Mouse (Mus musculus) brain, embryonic 14.5 days (tissue): ENCODE measurements around the gene Mccc2. TPM values are rescaled to one million over a fixed set of nuclear protein-coding genes. Genes with fewer than 3 reads are reported as not detected.

Experiments used
- DNase-seq: peaks from one replicate; pipeline ENCODE4 v3.0.0-alpha.2; 2011; ENCODE audit warnings: low read depth
- CTCF ChIP-seq: fragments of 200-500 bp; IDR thresholded peaks from 2 replicates; pipeline ENCODE4 v1.5.1; 2012; ENCODE audit warnings: inconsistent platforms, mild to moderate bottlenecking, moderate library complexity, borderline replicate concordance; ENCODE audit not compliant: insufficient read depth, insufficient read length; ENCODE audit errors: extremely low read depth
- POLR2A ChIP-seq: fragments of 200-500 bp; IDR thresholded peaks from 2 replicates; pipeline ENCODE4 v1.6.1; 2012; ENCODE audit warnings: mild to moderate bottlenecking, inconsistent platforms, borderline replicate concordance; ENCODE audit not compliant: poor library complexity, insufficient read depth, insufficient read length, severe bottlenecking; ENCODE audit errors: extremely low read depth
- polyA plus RNA-seq: library from polyadenylated mRNA; depleted of rRNA; stranded (reverse); fragments of >200 nt; gene quantifications from 2 replicates; pipeline ENCODE4 v1.2.3, GENCODE M21; 2012

Gene Mccc2
- polyA plus RNA-seq, 1 experiment: 15.2 TPM

DNA sequence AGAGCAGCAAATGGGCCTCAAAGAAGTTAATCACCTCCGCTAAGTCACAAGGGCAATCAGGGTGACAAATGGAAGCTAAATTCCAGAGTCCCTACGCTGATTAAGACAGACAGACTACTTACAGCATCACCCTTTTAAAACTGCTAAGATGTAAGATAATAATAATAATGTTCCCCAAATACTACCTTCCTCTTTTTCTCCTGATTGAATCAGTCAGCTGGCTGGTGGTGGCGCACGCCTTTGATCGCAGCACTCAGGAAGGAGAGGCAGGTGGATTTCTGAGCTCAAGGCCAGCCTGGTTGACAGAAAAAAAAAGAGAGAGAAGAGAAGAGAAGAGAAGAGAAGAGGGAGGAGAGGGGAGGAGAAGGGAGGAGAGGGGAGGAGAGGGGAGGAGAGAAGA is 45.4 kb downstream of the Mccc2 start:
- no peak for TF ChIP-seq POLR2A
- TF ChIP-seq CTCF: no peak
- DNase-seq: no peak

DNA sequence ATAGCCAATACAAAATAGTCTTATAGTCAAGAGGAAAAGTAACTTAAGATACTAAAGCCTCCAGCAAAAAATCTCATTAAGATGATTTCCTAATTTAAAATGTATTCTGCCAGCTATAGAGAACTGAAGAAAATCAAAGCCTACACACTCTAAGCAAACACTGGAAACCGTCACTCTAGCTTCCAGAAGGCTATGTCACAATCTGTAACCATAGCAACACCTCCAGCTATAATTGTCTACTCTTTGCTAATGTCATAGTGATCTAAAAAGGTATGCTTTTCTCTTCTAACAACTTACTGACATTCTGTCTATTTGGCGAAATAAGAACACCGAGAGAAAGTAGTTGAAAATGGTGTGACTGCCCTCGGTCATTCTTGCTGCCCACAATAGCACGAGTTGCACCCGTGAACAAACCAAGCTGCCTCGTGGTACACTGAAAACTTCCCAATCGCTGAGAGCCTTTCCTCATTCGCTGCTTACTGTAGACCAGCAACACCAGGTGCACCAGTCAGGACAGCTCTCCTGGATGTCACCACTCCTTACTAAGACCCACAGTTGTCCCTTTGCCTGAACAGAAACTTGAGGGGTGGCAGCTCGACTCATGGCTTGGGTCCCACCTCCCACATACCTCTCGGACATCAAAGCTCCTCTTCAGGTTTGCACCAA is 48.3 kb downstream of the Mccc2 start:
- peak; percentile 65 for DNase-seq
- TF ChIP-seq POLR2A (no peak), CTCF (no peak)

DNA sequence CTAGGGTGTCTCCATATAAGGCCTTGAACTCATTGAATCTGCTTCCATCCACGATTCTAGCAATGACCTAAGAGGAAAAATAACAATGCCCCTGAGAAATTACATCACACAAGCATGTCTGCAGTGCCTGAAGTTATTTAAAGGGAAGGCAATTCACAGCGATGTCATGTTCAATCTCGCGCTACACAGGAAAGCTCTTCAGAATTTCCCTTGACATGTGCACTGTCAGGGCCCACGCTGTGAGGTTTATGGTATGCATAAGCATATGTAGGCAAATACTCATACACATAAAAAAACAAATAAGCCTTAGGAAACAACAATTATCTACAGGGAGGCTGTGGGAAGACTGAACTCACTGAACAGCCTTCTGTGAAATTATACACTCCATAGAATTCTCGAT is 51.6 kb downstream of the Mccc2 start:
- DNase-seq: peak; percentile 31
- no peak for TF ChIP-seq POLR2A
- no peak for TF ChIP-seq CTCF

DNA sequence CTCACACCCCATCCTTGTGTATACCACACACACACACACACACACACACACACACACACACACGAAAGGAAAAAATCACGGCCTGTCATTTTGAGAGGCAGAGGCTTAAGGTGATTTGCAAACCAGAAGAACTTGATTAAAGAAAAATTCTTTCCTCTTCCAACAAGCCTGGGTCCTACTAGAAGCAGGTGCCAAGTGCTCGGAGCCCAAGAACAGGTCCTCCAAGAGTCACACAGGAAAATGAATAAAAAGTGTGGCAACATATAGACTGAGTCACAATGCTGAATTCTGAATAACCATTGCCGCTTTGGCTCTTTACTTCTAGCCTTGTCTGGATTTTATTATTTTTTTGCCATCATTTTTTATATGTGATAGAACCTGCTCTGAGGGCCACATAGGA is 53.8 kb downstream of the Mccc2 start:
- TF ChIP-seq POLR2A (no peak), CTCF (no peak)
- no peak for DNase-seq

DNA sequence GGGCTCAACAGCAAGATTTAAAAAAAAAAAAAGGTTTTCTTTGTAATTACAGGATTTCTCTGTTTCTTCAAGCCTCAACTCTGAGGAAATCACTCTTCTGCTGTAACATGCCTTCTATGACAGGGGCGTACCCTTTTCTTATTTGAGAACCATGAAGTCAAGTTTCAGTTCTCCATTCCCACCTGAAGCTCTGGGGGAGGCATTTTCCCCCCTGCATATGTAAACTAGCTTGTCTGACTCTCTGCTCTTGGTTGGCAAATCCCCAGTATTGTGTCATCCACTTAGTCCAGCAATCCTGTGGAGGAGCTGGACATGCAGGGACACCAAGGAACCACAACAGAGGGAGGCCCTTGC is 59.9 kb downstream of the Mccc2 start:
- no peak for DNase-seq
- no peak for TF ChIP-seq POLR2A
- no peak for TF ChIP-seq CTCF

DNA sequence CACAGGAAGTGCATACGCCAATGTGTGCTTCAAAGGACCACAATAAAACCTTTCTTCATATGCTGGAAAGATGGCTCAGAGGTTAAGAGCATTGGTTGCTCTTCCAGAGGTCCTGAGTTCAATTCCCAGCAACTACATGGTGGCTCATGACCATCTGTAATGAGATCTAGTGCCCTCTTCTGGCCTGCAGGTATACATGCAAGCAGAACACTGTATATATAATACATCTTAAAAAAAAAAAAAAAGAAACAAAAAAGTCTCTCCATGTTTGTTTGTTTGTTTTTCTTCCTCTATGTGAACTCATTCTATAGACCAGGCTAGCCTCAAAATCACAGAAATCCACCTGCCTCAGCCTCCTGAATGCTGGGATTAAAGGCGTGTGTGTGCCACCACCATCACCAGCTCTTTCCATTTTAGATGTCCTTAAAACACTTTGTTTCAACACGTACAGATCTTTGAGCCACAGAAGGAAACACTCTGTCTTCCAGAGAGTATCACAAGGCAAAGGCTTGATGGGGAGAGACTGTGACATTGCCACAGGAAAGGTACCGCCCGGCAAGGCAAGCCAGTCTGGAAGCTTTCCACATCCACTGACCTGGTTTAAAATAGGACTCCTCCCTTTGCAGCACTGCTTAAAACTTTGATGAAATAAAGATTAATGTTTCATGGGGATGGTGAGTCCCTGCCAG is 60.4 kb downstream of the Mccc2 start:
- DNase-seq: no peak
- TF ChIP-seq CTCF: no peak
- no peak for TF ChIP-seq POLR2A

- no peak for TF ChIP-seq CTCF
- TF ChIP-seq POLR2A: no peak
- no peak for DNase-seq
These were observed 68.0 kb downstream of the Mccc2 start for GRCm38 (mm10) chr13:99947417-99947816.

DNA sequence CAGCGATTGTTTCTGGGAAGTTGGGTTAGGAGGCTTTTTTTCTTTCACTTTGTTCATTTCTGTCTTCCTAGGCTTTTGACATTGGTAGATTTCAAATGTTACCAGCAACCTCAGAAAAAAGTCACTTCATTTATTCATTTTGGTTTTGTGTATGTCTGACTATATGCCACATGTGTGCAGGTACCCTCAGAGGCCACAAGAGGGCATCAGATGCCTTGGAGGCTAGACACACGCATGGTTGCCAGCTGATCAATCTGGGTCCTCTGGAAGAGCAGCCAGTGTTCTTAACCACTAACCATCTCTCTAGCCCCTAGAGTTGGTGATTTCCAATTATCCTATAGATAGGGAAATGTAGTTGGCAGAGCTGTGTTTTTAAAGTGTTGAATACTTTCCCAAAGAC is 71.9 kb downstream of the Mccc2 start:
- DNase-seq: no peak
- peak; percentile 15; the same call in 1 of the 2 replicates for TF ChIP-seq CTCF
- TF ChIP-seq POLR2A: no peak

DNA sequence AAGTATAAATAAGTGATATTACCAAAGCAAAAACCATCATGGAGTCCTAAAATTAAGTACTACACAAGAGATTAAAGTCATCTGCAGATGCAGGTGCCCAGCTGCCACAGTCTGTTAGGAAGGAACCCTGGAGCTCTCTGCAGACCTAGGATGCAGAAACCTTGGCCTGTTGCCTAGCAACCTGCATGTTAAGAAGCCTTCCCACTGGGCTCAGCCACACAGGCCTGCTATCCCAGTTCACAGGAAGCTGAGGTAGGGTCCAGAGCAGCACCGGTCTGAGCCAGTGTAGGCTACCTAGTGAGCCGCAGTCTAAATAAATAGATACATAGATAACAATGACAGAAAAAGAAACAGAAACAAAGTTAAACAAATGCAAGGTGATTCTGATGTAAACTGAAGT is 74.8 kb downstream of the Mccc2 start:
- DNase-seq: peak; percentile 93
- TF ChIP-seq CTCF (no peak), POLR2A (no peak)

- DNase-seq: peak; percentile 30
- TF ChIP-seq CTCF (no peak), POLR2A (no peak)
These were observed 76.1 kb downstream of the Mccc2 start for GRCm38 (mm10) chr13:99939320-99939671.

DNA sequence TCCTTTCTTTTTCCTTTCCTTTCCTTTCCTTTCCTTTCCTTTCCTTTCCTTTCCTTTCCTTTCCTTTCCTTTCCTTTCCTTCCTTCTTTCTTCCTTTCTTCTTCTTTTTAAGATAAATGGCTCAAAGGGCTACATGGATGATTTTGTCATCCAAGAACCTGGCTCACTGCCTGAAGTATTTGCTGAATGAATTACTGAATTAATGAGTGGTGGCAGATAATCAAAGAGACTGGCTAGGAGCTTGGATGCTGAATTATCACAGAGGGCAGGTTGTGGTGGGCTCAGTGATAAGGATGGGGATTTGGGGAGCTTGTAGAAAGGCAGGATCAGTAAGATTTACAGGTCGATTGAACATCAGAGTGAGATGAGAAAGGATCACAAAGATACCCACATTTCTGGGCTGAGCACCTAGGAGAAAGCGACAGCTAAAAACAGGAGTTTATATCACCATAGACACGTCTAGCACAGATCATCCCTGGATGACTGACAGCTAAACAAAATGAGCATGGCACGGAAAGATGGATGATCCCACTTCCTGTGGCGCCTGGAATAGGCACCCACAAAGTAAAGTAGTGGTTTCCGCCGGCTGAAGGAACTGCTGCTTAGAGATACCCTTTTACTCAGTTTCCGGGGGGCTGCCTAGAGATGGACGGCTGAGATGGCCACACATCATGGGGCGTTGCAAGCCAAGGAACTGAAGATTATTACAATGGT is 76.7 kb downstream of the Mccc2 start:
- DNase-seq: peak; percentile 66

More for the DNA sequence above, 76.7 kb downstream of the Mccc2 start:
- no peak for TF ChIP-seq CTCF
- no peak for TF ChIP-seq POLR2A
